Mouse (Mus musculus): ENCODE results near the gene Med13l. TPM values are rescaled to one million over a fixed set of nuclear protein-coding genes. Genes with fewer than 3 reads are reported as not detected.

Med13l gene
- polyA plus RNA-seq, 1 experiment from 2014 or later: 7.0 TPM

DNA sequence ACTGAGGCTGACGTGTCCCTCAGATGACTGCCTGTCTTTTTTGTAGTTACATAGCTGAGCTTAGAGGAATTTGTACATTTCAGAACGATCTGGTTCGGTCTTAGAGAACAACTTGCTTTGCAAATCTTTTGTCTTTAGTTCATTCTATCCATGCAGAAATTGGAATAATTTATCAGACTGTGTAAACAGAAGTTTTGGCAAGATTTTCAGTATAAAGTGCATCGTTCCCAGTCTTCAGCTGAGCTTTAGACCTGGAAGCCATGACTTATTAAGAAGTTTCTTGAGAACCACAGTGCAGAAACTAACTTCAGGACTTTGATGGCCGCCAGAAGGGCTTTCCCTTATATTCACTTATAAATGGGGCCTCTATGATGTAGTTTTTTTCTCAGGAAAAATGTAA lies 67.2 kb downstream of the Med13l start:
- H3K4me2 ChIP-seq (ENCODE audit: low read length): no peak overlapping the region
- ATAC-seq (replicated peaks; ENCODE audit: low FRiP score, low read depth): no peak
- DNase-seq (ENCODE audit: low spot score): no peak
- no peak for TF ChIP-seq CTCF (IDR thresholded peaks at IDR 0.05; ENCODE audit: low read depth)
- no peak overlapping the region for H3K9ac ChIP-seq (ENCODE audit: low read depth, low read length)
- H3K27me3 ChIP-seq (ENCODE audit: insufficient read depth, low read length): no peaks in the 10 kb centered on the region
- H3K27ac ChIP-seq: no peak overlapping the region
- 0 out of 2 replicates have a peak, but pooled peaks cover 3% of the 10 kb centered on the region for H3K4me1 ChIP-seq (replicated peaks; ENCODE audit: insufficient read depth, low read length)
- 62% methylated on average over 5 of the region's 5 CpGs for WGBS
- no peaks in the 10 kb centered on the region for H3K9me3 ChIP-seq (replicated peaks; ENCODE audit: low read length)
- H3K4me3 ChIP-seq (replicated peaks; ENCODE audit: low read depth, low read length): no peak overlapping the region
- H3K36me3 ChIP-seq (ENCODE audit: insufficient read depth, low read length): no peaks in the 10 kb centered on the region

DNA sequence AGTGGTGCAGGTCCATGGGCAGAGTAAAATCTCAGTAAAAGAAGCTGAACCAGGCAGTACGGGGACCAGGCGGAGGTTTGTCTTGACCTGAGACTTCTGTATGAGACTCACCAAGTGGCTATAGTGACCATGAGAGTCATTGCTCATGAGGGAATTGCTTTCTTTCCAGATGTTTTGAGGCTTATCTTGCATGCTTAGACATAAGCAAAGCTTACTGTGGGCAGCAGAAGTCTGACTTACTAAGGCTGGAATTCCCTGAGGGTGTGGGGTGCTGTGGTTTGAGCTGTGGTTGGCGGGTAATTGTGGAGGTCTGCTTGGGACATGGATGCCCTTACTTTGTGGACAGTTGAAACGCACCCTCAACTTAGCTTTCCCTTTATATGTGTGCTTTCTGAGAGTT lies 67.7 kb downstream of the Med13l start:
- no peak overlapping the region for H3K4me2 ChIP-seq (ENCODE audit: low read length)
- 98% methylated on average over 4 of the region's 4 CpGs for WGBS
- no peak overlapping the region for H3K27ac ChIP-seq
- 0 out of 2 replicates have a peak, but pooled peaks cover 3% of the 10 kb centered on the region for H3K4me1 ChIP-seq (replicated peaks; ENCODE audit: insufficient read depth, low read length)
- no peak for TF ChIP-seq CTCF (IDR thresholded peaks at IDR 0.05; ENCODE audit: low read depth)
- no peak overlapping the region for H3K9ac ChIP-seq (ENCODE audit: low read depth, low read length)
- DNase-seq (ENCODE audit: low spot score): no peak
- no peaks in the 10 kb centered on the region for H3K36me3 ChIP-seq (ENCODE audit: insufficient read depth, low read length)
- H3K27me3 ChIP-seq (ENCODE audit: insufficient read depth, low read length): no peaks in the 10 kb centered on the region
- H3K4me3 ChIP-seq (replicated peaks; ENCODE audit: low read depth, low read length): no peak overlapping the region
- no peaks in the 10 kb centered on the region for H3K9me3 ChIP-seq (replicated peaks; ENCODE audit: low read length)
- no peak for ATAC-seq (replicated peaks; ENCODE audit: low FRiP score, low read depth)

DNA sequence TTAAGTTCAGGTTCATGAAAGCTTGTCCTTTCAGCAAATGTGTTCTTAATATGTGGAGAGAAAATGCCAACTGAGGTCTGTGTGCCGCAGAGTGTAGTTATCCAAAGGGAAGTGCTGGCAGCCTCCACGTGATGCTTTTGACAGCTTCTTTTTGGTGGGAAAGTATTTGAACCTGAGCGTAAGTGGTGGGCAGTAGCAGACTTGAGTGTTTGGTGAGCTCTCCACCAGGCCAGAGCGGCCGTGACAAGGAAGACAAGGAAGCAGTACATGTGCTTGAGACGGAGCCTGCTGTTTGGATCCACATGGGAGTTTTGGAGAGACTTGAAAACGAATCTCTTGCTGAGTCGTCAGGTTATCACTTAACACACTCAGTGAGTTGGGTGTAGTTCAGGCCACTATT lies 71.9 kb downstream of the Med13l start:
- no peaks in the 10 kb centered on the region for H3K27me3 ChIP-seq (ENCODE audit: insufficient read depth, low read length)
- H3K27ac ChIP-seq: no peak overlapping the region
- H3K4me3 ChIP-seq (replicated peaks; ENCODE audit: low read depth, low read length): no peak overlapping the region
- H3K9me3 ChIP-seq (replicated peaks; ENCODE audit: low read length): no peaks in the 10 kb centered on the region
- TF ChIP-seq CTCF (IDR thresholded peaks at IDR 0.05; ENCODE audit: low read depth): no peak
- no peaks in the 10 kb centered on the region for H3K36me3 ChIP-seq (ENCODE audit: insufficient read depth, low read length)
- H3K9ac ChIP-seq (ENCODE audit: low read depth, low read length): no peak overlapping the region
- ATAC-seq (replicated peaks; ENCODE audit: low FRiP score, low read depth) (no peak), DNase-seq (ENCODE audit: low spot score) (no peak)
- no peak overlapping the region for H3K4me2 ChIP-seq (ENCODE audit: low read length)
- 73% methylated on average over 8 of the region's 8 CpGs for WGBS
- peaks cover 10% of the 10 kb centered on the region for H3K4me1 ChIP-seq (replicated peaks; ENCODE audit: insufficient read depth, low read length)

DNA sequence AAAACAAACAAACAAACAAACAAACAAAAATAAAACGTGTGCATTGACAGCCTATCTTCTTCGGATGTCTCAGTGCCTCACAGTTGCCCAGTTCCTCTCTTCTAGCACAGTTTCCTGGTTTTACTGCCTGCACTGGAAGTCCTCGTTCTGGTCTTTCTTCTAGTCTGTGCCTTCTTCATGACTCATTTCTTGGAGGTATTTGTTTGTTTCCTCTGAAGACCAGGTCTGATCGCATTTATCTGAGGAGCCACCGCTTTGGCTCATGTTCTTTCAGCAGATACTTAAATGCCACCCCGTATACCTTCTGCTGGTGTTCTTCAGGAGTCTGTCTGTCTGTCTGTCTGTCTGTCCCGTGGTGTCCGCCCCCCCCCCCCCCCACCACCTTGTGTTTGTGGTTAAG lies 72.6 kb downstream of the Med13l start:
- Histone ChIP-seq H3K9ac (ENCODE audit: low read depth, low read length) (no peak overlapping the region), H3K27me3 (ENCODE audit: insufficient read depth, low read length) (no peaks in the 10 kb centered on the region), H3K4me2 (ENCODE audit: low read length) (no peak overlapping the region), H3K4me3 (replicated peaks; ENCODE audit: low read depth, low read length) (no peak overlapping the region), H3K27ac (no peak overlapping the region), H3K36me3 (ENCODE audit: insufficient read depth, low read length) (no peaks in the 10 kb centered on the region), H3K9me3 (replicated peaks; ENCODE audit: low read length) (no peaks in the 10 kb centered on the region), H3K4me1 (replicated peaks; ENCODE audit: insufficient read depth, low read length) (peaks cover 9% of the 10 kb centered on the region)
- DNase-seq (ENCODE audit: low spot score): no peak
- ATAC-seq (replicated peaks; ENCODE audit: low FRiP score, low read depth): no peak
- TF ChIP-seq CTCF (IDR thresholded peaks at IDR 0.05; ENCODE audit: low read depth): no peak
- 78% methylated on average over 8 of the region's 8 CpGs for WGBS

DNA sequence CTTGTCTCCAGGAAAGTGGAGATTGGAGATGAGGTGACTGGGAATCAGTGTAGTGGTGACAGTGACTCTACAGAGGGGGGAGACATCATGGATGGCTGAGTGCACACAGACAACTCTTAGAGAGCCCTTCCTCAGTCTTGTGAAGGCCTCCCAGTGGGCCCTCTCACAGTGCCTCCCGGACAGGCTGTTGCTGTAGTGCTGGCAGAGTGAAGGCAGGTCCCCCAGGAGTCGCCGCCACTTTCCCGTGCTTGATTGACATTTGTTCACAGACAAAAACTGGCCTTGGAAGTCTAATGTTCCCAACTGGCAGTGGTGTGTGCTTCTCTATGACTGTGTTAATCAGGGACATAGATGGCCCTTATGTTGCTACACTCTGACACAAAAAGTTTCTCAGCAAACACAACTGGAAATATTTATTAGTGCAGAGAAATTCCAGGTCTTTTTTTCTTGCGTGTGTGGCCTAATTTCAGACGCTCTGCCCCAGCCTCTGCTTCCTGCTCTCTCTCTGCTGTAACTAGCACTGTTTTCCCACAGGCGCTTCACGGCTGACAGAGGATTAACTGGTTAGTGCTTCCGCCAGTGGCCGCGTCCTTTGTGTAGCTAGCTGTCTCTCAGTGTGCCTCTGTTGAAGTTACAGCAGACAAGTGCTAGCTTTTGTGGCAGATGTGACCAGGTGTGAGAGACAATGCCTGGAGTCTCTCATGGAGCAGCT lies 75.2 kb downstream of the Med13l start:
- Histone ChIP-seq H3K36me3 (ENCODE audit: insufficient read depth, low read length) (no peaks in the 10 kb centered on the region), H3K27me3 (ENCODE audit: insufficient read depth, low read length) (no peaks in the 10 kb centered on the region), H3K9me3 (replicated peaks; ENCODE audit: low read length) (no peaks in the 10 kb centered on the region), H3K4me1 (replicated peaks; ENCODE audit: insufficient read depth, low read length) (peaks cover 6% of the 10 kb centered on the region), H3K4me3 (replicated peaks; ENCODE audit: low read depth, low read length) (no peak overlapping the region), H3K4me2 (ENCODE audit: low read length) (no peak overlapping the region), H3K27ac (peak overlapping the region; percentile 19; the same call in 1 of the 2 replicates), H3K9ac (ENCODE audit: low read depth, low read length) (peak overlapping the region; percentile 23; the same call in 1 of the 2 replicates)
- no peak for TF ChIP-seq CTCF (IDR thresholded peaks at IDR 0.05; ENCODE audit: low read depth)
- DNase-seq (ENCODE audit: low spot score) (peak; percentile 59), ATAC-seq (replicated peaks; ENCODE audit: low FRiP score, low read depth) (no peak)
- WGBS: 20% methylated on average over 11 of the region's 11 CpGs

DNA sequence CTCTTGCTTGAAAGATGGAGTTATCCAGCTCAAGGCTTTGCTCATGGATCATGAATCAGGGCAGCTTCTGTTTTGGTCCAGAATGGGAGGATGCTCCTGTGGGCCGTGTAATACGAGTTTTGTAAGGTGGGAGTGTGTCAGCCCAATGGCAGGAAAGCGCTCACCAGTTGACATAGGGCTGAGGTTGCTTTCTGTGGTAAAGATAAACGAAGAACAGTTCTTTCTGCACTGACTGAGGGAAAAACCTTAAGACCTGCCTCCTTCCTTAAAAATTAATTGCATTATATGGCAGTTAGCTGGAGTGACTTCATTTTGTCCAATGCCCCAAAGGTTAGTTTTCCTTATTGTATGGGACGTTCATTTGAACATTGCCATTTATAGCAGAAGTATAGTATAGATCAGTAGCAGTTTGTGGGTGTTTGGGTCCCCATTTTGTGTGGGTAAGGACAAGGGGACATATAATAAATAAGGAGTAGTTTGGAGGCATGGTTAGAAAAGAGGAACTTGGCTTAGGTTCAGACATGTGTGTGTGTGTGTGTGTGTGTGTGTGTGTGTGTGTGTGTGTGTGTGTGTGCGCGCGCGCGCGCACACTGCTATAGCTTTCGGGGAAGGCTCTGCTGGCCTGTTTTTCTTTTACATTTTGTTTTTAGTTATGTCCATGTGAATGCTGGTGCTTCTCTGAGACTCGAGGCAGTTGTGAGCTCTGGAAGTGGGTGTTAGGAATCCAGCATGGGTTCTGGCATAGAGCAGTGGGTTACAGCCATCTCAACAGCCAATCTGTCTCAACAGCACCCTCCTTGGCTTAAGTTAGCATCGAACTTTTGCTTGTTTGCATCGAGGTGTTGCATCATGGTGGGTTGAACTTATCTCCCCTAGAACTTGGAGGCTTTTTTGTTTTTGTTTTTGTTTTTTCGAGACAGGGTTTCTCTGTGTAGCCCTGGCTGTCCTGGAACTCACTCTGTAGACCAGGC lies 76.2 kb downstream of the Med13l start:
- Histone ChIP-seq H3K9ac (ENCODE audit: low read depth, low read length) (no peak overlapping the region), H3K9me3 (replicated peaks; ENCODE audit: low read length) (no peaks in the 10 kb centered on the region), H3K4me1 (replicated peaks; ENCODE audit: insufficient read depth, low read length) (peaks cover 6% of the 10 kb centered on the region), H3K27ac (no peak overlapping the region), H3K27me3 (ENCODE audit: insufficient read depth, low read length) (no peaks in the 10 kb centered on the region), H3K4me3 (replicated peaks; ENCODE audit: low read depth, low read length) (no peak overlapping the region), H3K36me3 (ENCODE audit: insufficient read depth, low read length) (no peaks in the 10 kb centered on the region), H3K4me2 (ENCODE audit: low read length) (no peak overlapping the region)
- WGBS: 77% methylated on average over 16 of the region's 16 CpGs
- no peak for ATAC-seq (replicated peaks; ENCODE audit: low FRiP score, low read depth)
- no peak for DNase-seq (ENCODE audit: low spot score)
- no peak for TF ChIP-seq CTCF (IDR thresholded peaks at IDR 0.05; ENCODE audit: low read depth)

All from kidney, postnatal 0 days (tissue).